Mouse (Mus musculus) stomach, postnatal 0 days (tissue): ENCODE measurements at regions not wholly inside any gene's neighbourhood (a gene's known extent, or its start where the extent isn't known, plus 50 kb on each side); places are given as distances from the start of the nearest gene placed in this dataset.

Experiments
- CTCF ChIP-seq: IDR thresholded peaks from 2 replicates; pipeline ENCODE4 v1.5.1; 2016; ENCODE audit warnings: antibody characterized with exemption, low read depth, mild to moderate bottlenecking, moderate library complexity
- EP300 ChIP-seq: optimal IDR thresholded peaks from 2 replicates; pipeline ENCODE3; 2016; ENCODE audit warnings: antibody characterized with exemption

GRCm38 (mm10) chr9:11317221-11317620 is 412.6 kb upstream of the Cntn5 start:
- TF ChIP-seq CTCF (no peak), EP300 (no peak)
